Mouse (Mus musculus): ENCODE data around the gene Sycn.
A peak's percentile ranks its signal among the peaks of the same experiment; 100 is the strongest.
"Not testable (repeated sequence)": the region's sequence is repeated elsewhere in the genome, so short reads cannot be mapped to it uniquely, and the experiment has no call there.

The Sycn gene

DNA sequence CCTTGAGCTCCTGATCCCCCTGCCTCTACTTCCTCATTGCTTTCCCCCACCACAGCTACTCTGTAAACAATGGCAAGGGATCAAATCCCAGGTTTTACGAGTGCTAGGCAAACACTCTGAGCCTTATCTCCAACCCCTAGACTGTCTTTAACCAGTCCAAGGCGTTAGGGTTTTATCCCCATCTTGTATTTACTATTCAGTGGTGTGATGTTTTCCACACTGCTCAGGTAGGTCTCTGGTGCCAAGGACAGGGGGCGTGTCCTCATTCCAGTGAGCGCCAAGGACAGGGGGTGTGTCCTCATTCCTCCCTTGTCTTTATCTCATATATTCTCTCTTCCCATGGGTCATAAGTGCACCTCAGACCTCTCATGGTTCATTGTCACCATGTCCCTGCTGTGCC, at the start of gene Sycn:
TSS of gene Sycn (plus strand) at position 360 of the 400 bp plus-strand sequence.
- no peak for DNase-seq (ENCODE audit: low read depth, low spot score)

DNA sequence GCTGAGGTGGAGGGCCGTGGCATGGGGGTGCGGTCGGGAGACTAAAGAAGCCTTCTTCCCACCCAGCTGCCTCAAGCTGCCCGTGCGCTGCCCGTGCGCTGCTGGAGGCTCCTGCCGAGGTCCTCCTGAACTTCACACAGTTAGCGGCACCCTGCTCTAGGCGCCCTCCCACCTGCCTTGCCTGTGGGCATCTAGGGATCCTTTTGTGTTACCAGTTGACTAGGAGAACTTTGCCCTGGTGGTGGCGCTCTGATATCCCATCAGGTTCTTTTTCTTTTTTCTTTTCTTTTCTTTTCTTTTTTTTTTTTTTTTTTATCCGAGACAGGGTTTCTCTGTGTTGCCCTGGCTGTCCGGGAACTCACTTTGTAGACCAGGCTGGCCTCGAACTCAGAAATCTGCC, 49.8 kb upstream of the Sycn start:
- DNase-seq (ENCODE audit: low read depth, low spot score): peak; percentile 68

- peak; percentile 91 for DNase-seq (ENCODE audit: low read depth, low spot score)
These were observed 48.4 kb upstream of the Sycn start for GRCm38 (mm10) chr7:28492310-28492709.

- no peak for DNase-seq (ENCODE audit: low read depth, low spot score)
These were observed 45.3 kb upstream of the Sycn start for GRCm38 (mm10) chr7:28495426-28495825.

GRCm38 (mm10) chr7:28505585-28505984, 35.1 kb upstream of the Sycn start:
- DNase-seq (ENCODE audit: low read depth, low spot score): no peak

GRCm38 (mm10) chr7:28509121-28509520, 31.6 kb upstream of the Sycn start:
- not testable (repeated sequence) for DNase-seq (ENCODE audit: low read depth, low spot score)

DNA sequence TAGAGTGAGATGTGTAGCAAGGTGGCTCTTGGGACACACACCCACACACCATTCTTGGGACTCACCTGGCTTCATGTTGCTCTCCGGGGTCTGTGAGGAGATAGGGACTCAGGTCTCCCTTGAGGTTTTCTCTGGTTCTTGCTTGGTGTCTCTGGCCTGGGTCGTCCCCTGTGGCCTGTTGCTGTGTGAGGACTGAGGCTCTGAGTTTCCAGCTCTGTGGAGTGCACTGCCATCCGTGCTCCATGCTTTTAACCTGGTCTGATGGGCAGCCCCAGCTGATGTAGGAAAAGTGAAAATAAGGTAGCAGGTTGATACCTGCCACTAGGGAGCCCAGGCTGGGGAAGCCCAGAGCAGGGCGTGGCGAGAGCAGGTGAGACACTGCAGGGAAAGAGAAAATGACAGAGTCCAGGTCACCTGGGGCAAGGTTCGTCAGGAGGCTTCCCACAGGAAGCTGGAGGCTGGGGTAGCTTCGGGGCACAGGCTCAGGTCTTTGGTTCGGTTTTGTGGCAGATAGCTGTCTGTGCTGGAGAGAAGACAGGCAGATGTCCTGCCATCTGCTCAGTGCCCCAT, 30.2 kb upstream of the Sycn start, which contains the start of gene Ifnl2:
TSS of gene Ifnl2 (minus strand) at position 51 of the 570 bp plus-strand sequence.
- not testable (repeated sequence) for DNase-seq (ENCODE audit: low read depth, low spot score)

DNA sequence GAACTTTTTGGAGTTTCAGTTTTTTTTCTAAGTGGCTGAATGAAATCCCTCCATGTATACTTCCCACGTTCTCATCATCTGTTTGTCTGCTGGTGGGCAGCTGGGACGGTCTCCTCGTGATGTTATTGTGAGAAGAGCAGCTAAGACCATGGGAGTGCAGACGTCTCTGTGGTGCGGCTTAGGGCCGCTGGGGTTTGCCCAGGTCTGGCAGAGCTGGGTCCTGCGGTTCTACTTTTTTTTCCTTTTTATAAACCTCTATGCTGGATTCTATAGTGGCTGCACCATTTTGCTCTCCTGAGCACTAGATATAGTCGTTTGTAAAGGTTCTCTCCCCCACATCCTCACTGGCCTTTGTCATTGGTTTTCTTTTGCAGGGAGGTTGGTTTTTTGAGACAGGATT, 29.2 kb upstream of the Sycn start:
- no peak for DNase-seq (ENCODE audit: low read depth, low spot score)

- DNase-seq (ENCODE audit: low read depth, low spot score): not testable (repeated sequence)
These were observed 18.1 kb upstream of the Sycn start, which contains the start of gene Ifnl3 for GRCm38 (mm10) chr7:28522536-28522935. Gene Ifnl3, plus strand, starts transcription at chr7:28522836.

- DNase-seq (ENCODE audit: low read depth, low spot score): peak; percentile 87
These were observed 12.6 kb upstream of the Sycn start for GRCm38 (mm10) chr7:28527922-28528719.

GRCm38 (mm10) chr7:28532005-28532404, 8.7 kb upstream of the Sycn start:
- no peak for DNase-seq (ENCODE audit: low read depth, low spot score)

DNA sequence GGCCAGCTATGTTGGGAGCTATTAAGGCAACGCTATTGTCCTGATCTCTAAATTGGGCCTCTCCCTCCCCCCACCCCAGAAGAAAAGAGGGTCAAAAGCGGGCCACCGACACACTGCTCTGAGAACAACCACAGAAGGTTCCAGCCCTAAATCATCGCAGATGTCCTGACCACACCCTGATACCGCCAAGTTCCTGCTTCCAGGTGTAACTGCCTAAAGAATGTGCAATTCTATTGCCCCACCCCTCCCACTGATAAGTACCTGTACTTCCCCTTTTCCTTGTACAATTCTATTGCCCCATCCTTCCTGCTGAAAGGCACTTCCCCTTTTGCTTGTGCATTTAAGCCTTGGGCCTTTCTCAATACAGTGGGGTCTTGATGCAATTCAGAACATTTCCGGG, 1.8 kb upstream of the Sycn start:
- not testable (repeated sequence) for DNase-seq (ENCODE audit: low read depth, low spot score)

GRCm38 (mm10) chr7:28544051-28544601, 3.4 kb downstream of the Sycn start:
- no peak for DNase-seq (ENCODE audit: low read depth, low spot score)

- DNase-seq (ENCODE audit: low read depth, low spot score): peak; percentile 67
These were observed 4.6 kb downstream of the Sycn start for GRCm38 (mm10) chr7:28545048-28545890.

DNA sequence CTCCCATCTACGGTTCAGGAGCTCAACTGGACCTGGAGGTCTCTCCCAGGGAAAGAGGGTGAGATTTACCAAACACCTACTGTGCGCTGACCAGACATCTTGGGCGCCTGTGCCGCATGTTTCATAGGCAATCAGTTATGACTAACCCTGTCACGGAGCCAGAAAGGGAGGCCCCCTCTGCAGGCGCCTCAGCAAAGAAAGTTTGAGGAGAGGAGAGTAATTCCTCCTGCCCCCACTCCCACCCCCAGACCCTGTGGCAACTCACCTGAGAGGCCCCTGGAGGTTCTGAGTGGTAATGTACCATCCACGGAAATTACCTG, 5.2 kb downstream of the Sycn start:
- DNase-seq (ENCODE audit: low read depth, low spot score): no peak

DNA sequence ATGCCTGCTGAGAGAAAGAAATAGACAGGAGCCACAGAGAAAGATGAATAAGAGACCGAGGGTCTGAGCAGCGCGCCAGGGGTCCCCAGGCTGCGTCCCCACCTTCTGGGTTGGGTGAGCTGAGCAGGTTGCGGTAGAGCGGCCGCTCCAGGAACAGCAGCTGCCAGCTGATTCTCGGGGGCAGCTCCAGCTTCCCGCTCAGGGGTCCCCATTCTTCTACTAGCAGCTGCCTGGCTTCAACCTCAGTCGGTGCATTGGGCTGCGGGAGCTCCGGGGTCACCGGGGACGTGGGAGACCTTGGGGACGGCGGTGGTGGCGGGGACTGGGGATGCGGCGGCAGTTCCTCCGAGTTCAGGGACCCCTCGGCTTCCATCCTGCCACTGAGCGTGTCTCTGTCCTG, 6.0 kb downstream of the Sycn start:
- DNase-seq (ENCODE audit: low read depth, low spot score): no peak

- no peak for DNase-seq (ENCODE audit: low read depth, low spot score)
These were observed 6.5 kb downstream of the Sycn start, which contains the start of gene Nccrp1 for GRCm38 (mm10) chr7:28547154-28547553. Gene Nccrp1, minus strand, starts transcription at chr7:28547254.

GRCm38 (mm10) chr7:28547628-28548027, 6.9 kb downstream of the Sycn start:
- no peak for DNase-seq (ENCODE audit: low read depth, low spot score)

- no peak for DNase-seq (ENCODE audit: low read depth, low spot score)
These were observed 12.4 kb downstream of the Sycn start for GRCm38 (mm10) chr7:28553076-28553475.

GRCm38 (mm10) chr7:28555939-28556535, 15.4 kb downstream of the Sycn start:
- DNase-seq (ENCODE audit: low read depth, low spot score): peak; percentile 56

DNA sequence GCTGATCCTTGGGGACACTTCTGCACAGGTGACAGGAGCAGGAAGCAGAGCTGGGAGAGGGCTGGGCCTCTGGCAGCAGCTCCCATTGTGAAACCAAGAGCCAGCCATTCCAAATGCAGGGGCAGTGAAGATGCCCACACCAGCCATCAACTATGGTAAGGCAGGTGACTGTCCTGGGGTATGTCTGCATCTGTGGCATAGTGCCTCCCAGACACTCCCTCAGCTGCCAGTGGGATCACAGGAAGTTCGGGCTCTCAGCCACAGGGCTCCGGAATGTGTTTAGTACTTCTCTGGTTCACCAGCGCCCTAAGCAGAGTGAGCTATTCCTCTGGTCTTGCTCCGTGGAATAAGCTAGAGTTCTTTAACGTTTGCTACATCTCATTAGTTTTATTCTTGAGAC, 16.4 kb downstream of the Sycn start:
- no peak for DNase-seq (ENCODE audit: low read depth, low spot score)

- no peak for DNase-seq (ENCODE audit: low read depth, low spot score)
These were observed 17.0 kb downstream of the Sycn start for GRCm38 (mm10) chr7:28557708-28558107.

All from ES-CJ7 (cell line).